Mouse (Mus musculus) urinary bladder, postnatal 14 days (tissue): Measurements from ENCODE around the gene Slc5a10.

Experiments
- DNase-seq: peaks from one replicate; pipeline ENCODE4 v3.0.0; 2021; ENCODE audit warnings: low spot score

Gene Slc5a10

DNA sequence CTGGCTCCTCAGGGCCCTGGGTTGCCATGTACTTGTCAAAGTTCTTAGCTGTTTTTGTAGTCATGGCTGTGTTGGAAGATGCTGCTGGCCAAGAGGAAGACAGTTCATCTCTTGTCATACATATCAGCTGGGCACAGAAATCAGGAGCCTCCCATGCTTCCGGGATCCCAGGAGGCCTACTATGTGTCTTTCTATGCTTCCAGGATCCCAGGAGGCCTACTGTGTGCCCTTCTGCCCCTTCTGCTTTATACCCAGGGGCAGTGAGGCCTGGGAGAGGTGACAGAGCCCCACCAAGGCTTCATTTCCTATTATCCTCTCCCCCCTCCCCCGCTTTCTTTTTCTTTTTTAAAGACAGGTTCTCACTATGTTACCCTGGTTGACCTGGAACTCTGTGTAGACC is 15.0 kb downstream of the Slc5a10 start:
- no peak for DNase-seq

GRCm38 (mm10) chr11:61702494-61702893 is 18.1 kb downstream of the Slc5a10 start:
- no peak for DNase-seq

DNA sequence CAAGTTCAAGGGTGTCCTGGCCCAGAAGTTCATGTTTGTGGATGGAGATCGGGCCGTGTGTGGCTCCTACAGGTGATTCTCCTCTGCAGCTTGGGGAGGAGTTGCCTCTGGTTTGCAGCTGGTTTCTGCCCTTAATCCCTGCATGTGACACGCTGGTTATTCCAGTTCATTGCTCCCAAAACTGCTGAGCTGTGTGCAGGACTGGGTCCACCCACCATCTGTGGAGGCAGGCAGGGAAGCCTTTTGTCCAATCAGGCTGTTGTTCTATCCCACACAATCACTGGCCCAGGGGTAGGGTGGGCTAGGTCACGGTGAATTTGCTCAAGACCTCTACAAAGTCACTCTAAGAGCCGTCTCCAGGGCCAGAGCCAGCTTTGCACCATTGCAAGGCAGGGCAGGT is 18.9 kb downstream of the Slc5a10 start:
- no peak for DNase-seq

DNA sequence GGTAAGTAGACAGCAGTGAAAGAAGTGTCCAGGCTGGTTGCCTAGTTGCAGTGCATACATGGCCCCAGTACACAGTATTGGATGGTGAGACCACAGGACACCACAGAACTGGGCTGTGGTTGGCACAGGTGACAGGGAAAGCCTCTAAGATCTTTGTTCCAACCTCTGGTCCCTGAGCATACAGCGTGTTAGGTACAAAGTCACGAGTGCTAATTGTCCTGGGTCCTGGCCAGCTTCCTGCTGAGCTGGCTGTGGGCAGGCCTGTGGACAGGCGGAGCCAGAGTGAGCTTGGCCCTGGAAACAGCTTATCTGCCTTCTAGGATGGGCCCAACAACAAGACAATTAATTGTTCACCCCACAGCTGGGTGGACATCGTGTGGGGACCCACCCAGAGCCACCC is 20.7 kb downstream of the Slc5a10 start:
- DNase-seq, result no peak

DNA sequence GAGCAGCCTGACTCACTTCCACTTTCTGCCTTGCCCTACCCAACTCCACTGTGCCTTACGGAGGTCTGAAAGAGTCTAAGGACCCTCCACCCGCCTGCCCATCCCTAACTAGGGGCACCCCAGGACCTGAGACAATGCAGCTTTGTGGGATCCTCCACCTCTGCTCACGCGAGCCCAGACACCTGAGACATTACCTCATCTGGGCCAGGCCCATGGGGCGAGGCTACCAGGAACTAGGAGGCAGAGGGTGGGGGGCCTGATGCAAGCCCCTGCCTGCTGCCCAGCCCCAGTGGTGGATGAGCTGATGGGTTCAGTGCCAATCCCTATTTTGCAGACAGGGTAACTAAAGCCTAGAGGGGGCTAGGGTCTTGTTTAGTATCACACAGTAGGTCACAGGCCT is 21.2 kb downstream of the Slc5a10 start:
- no peak for DNase-seq

GRCm38 (mm10) chr11:61698852-61699251 is 21.8 kb downstream of the Slc5a10 start:
- no peak for DNase-seq

GRCm38 (mm10) chr11:61692996-61693395 is 27.6 kb downstream of the Slc5a10 start:
- DNase-seq, result no peak

DNA sequence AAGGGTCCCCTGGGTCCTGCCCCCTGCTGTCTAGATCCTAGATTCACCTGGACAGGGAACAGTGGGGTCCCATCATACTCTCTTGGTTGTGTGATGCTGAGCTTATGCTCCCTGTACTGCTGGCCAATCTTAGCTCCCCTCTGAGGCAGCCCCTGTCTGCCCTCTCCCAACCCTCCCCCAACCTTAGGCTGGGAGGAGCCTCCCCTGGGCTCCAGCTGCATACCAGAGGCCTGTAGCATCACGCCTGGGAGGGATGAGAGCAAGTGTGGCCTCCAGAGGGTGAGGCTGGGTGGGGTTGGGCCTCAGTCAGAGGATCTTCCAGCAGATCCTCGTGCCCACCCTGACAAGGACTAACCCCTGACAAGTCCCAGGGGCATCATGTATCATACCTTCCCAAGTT is 33.0 kb downstream of the Slc5a10 start:
- peak; percentile 52 for DNase-seq

DNA sequence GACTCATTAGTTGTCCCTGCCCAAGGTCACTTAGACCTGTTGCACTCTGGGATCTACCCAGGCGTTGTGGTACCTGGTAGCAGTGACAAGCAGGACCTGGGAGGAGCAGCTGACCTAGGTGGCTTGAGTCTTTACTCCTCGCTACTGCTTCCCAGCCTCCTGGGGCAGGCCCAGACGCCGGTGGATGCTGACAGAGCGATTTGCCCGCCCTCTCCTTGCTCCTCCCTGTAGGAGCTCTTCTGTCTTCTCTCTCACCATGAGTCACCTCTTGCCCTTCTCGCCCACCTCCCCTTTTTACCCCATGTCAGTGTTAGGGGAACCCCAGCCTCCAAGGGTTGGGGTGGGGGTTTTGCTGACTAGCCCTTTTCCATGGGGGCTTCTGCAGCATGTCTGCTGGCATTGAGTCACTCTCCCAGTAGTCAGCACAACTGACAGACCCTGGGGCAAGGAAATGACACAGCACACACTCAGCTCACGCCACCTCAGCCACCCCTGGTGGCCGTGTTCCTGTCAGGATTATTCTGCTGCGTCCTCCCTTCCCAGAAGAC is 33.6 kb downstream of the Slc5a10 start:
- no peak for DNase-seq

DNA sequence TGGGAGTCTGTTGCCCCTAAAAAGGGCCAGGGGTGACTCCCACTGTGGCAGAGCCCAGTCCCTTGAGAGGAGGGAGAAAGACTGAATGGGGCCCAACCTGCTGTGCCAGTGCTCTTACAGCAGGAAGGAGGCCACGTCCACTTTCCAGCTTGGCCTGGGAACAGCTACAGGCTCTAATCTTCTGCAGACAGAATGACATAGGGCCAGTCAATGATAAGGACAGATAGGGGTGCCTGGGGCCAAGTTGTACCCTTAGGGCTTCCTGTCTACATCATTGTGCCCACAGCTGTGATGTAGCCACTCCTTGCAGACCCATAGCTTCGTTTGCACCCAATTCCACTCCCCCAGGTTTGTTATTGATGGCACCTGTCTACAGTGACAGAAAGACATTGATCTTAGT is 34.5 kb downstream of the Slc5a10 start:
- DNase-seq, result no peak

DNA sequence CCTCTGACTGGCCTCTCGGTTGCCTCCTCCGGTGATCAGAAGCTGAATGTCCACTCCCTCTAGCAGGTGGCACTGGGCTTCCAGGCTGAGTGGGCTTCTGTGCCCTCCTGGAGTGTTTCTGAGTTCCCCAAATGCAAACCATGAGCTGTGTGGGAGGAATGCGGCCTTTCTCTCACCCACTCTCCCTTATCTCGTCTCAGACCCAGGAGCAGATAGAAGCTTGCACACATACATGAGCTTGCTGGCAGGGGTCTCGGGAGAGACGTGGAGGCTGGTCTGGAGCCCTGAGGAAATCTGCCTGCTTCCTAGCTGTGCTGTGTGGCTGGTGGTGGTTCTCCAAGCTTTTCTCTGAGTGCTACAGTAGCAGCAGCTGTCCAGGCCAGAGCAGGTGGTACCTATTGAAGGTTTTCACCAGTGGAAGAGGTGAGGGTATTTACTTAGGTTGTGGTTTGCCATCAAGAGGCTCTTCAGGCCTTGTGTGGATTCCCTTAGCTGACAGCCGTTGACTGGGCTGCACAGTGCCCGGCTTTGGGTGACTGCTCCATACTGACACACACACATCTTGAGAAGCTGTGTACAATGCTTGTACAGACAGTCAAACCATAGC is 35.4 kb downstream of the Slc5a10 start:
- no peak for DNase-seq

DNA sequence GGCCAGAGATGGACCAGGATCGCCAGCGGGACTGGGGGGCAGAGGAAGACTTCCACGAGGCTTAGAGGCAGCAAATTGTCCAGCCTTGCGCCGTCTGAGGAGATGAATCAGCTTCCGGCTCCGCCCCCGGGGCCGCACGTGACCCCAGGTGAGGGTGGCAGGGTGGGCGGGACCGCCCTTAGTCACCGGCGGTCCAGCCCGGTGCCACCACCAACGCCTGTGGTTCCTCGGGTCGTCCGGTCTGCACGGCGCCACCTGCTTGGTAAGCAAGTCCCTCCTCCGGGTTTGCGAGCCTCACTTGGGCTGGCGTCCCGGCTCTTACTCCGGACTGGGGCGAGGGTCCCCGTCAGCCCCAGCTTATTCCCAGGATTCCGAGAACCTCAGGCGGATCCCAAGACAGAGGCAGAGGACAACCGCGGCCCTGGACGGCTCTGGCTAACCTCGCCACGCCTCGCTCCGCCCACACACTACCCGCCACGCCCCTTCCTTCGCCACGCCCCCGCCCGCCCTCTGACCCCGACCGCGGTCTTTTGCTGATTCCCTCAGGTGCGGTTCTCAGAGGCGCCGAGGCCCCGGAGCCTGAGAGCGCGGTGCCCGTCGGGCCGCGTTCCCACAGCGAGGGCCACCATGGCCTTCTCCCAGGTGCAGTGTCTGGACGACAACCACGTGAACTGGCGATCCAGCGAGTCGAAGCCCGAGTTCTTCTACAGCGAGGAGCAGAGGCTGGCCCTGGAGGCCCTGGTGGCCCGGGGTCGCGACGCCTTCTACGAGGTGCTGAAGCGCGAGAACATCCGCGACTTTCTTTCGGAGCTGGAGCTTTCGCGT is 36.5 kb downstream of the Slc5a10 start, which contains the start of gene Fam83g:
Gene Fam83g, plus strand, starts transcription at position 185 of the 825 bp plus-strand sequence.
- DNase-seq, result peak; percentile 88

DNA sequence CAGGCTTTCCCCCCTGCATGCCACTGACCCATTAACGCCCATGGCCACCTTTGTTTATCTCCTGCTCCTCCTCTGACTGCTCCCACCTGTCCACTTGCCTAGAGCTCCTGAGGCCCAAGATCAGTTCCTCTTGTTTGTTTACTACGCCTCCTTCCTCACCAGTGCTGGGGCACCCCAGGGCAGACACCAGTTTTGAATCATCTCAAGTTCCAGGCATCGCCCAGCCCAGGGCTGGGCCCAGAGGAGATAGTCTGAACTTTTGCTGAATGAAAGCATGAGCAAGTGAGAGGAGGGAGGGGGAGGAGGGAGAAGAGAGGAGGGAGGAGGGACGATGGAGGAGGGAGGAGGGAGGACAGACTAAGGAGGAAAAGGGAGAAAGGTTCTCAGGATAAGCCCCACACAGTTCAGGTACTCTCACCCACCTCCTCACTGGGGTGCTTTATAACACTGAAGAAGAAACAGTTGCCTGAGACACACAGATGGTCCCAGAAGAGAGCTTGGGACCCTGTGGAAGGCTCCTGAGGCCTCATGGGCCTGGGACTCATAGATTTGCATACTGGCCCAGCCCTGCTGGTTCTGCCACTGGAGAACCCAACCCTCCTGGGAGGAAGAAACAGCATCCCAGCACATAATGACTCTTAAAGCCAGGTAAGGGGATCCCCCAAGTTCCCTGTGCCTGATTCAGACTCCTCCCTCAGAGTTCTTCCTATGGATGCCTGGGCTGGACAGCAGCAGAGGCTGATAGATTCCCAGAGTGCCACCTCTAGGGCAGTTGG is 41.3 kb downstream of the Slc5a10 start:
- DNase-seq, result no peak

DNA sequence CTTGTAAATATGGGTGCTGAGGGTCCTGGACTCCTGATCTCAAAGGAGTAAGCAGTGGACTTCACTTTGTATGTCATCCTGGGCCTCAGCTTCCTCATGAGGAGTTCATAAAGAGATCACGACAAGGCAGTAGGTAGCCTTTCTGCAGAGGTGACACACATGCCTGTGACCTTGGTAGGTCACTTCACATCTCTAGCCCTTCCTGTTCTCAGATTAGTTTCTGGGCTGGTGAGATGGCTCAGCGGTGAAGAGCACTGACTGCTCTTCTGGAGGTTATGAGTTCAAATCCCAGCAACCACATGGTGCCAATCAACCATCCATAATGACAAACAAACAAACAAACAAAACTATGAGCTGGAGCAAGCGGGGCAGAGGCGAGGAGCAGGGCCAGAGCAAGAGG is 42.9 kb downstream of the Slc5a10 start:
- no peak for DNase-seq

DNA sequence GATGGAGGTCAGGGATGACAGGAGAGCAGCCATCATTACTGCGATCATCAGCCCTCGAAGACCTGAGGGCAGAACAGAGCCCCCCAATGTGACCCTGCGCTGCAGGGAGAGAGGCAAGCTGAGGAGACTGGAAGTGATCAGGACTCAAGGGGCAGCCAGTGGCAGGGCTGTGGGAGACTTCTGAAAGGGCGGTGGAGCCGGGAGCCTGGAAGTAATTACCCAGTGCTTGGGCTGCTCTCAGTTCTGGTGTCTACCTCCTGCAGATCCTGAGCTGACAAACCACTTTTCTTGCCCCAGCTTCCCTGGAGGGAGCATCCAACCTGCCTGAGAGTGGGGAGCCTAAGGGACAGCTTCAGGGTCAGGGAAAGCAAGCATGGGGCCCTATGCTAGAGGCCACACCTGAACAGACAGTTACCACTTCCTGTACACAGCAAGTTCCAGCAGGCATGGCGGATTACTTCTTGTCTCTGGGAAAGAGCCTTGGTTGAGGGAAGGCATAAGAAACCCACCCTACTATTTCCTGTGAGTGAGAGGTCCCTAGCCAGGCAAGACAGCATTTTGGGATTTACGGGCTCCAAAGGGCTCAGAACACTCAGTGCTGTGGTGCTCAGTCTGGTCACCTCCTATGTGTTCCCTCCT is 44.3 kb downstream of the Slc5a10 start:
- no peak for DNase-seq

- DNase-seq, result peak; percentile 69
Observed at GRCm38 (mm10) chr11:61675332-61675731, 45.3 kb downstream of the Slc5a10 start.

GRCm38 (mm10) chr11:61674839-61675159 is 45.8 kb downstream of the Slc5a10 start:
- no peak for DNase-seq

GRCm38 (mm10) chr11:61674151-61674838 is 46.3 kb downstream of the Slc5a10 start:
- DNase-seq, result no peak

DNA sequence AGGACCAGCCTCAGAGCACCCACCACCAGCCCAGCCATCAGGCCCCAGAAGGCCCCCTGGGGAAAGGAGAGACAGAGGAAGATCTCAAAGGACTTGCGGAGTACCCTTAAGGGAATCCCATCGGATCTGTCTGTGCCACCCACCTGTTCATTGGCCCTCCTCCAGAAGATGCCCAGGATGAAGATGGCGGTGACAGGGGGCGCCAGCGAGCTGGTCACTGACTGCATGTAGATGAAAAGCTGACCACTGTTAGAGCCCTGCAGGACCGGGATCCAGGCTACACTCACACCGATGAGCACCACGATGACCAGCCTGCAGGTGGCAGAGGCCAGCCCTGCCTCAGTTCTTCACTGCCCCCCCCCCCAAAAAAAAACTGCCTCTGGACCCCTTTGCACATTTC is 46.9 kb downstream of the Slc5a10 start:
- DNase-seq, result peak; percentile 37

GRCm38 (mm10) chr11:61671781-61672383 is 48.7 kb downstream of the Slc5a10 start:
- no peak for DNase-seq
